ENCODE assay signal across 30 mouse cellular contexts in the genomic region with DNA sequence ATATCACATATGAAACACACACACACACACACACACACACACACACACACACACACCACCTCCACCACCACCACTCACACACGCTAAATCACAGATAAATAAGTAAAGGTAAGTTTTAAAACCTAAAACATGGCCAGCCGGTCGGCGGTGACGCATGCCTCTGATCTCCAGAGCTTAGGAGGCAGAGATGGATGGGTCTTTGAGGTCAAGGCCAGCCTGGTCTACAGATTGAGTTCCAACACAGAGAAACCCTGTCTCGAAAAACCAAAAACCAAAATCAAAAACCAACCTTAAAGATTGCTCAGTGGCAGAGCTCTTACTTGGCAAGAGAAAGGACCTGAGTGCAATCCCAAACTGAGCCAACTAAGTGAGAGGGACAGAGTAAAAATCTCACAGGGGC. TPM values are rescaled to one million over a fixed set of nuclear protein-coding genes. Genes with fewer than 3 reads are reported as not detected.
"Had no signal": no experiment of that assay in that cellular context is flagged by ENCODE, and none has a peak within 500 bp of the region (broad histone marks: within the 10 kb centered on the region; RNA-seq: fewer than 3 reads in every experiment).

No protein-coding gene starts in this region.

- H3K4me2 ChIP-seq: limb, embryonic 12.5 days; liver, embryonic 12.5 days; liver, embryonic 15.5 days; lung, embryonic 15.5 days; midbrain, embryonic 13.5 days; neural tube, embryonic 13.5 days had no signal

- H3K27me3 ChIP-seq: limb, embryonic 12.5 days; liver, embryonic 15.5 days; lung, embryonic 15.5 days; midbrain, embryonic 13.5 days; neural tube, embryonic 13.5 days had no signal

- ATAC-seq: liver, embryonic 12.5 days; midbrain, embryonic 13.5 days; midbrain, embryonic 16.5 days had no signal

- H3K4me1 ChIP-seq: midbrain, embryonic 13.5 days; neural tube, embryonic 13.5 days had no signal

- H3K4me3 ChIP-seq: layer of hippocampus, adult 2 months; left cerebral cortex, adult 2 months; limb, embryonic 12.5 days; liver, embryonic 12.5 days; liver, embryonic 15.5 days; lung, embryonic 15.5 days; megakaryocyte, embryonic 14.5 days; midbrain, embryonic 10.5 days; midbrain, embryonic 13.5 days; myocyte; neural tube, embryonic 13.5 days had no signal

- H3K9me3 ChIP-seq: limb, embryonic 12.5 days; liver, embryonic 12.5 days; liver, embryonic 15.5 days; lung, embryonic 15.5 days; megakaryocyte, embryonic 14.5 days; midbrain, embryonic 10.5 days; midbrain, embryonic 13.5 days; neural tube, embryonic 13.5 days had no signal

- H3K36me3 ChIP-seq: limb, embryonic 12.5 days; liver, embryonic 12.5 days; liver, embryonic 15.5 days; lung, embryonic 15.5 days; midbrain, embryonic 10.5 days; midbrain, embryonic 13.5 days; neural tube, embryonic 13.5 days had no signal

- DNase-seq: kidney, postnatal 25 days; layer of hippocampus, postnatal 36 days; liver; lung, adult 18-20 months; lung, postnatal 10 days; lung, postnatal 36 days; retina, postnatal 1 day; right cerebral cortex, postnatal 25 days; spleen, adult 18-20 months; thymus, adult 2 months; thymus, postnatal 14 days; thymus, postnatal 4 days had no signal

- H3K9ac ChIP-seq: limb, embryonic 12.5 days; liver, embryonic 12.5 days; liver, embryonic 15.5 days; lung, embryonic 15.5 days; midbrain, embryonic 13.5 days; neural tube, embryonic 13.5 days had no signal

- H3K27ac ChIP-seq: kidney, postnatal 0 days; layer of hippocampus, adult 2 months; left cerebral cortex, adult 2 months; limb, embryonic 12.5 days; liver, embryonic 12.5 days; liver, embryonic 15.5 days; lung, embryonic 15.5 days; midbrain, embryonic 10.5 days; midbrain, embryonic 13.5 days; neural tube, embryonic 13.5 days had no signal

RNA-seq across cellular contexts. Expression of gene Gm45713, which starts 36.0 kb away (rescaled TPM):
- total RNA-seq: layer of hippocampus, adult 2 months; layer of hippocampus, postnatal 10 days; left cerebral cortex, adult 2 months; left cerebral cortex, postnatal 10 days; left cerebral cortex, postnatal 36 days; monocyte, adult 5-6 weeks had no signal
- polyA plus RNA-seq: limb, embryonic 12.5 days; liver, embryonic 15.5 days; midbrain, embryonic 13.5 days; midbrain, embryonic 16.5 days; stomach, embryonic 16.5 days had no signal
